Mouse (Mus musculus): ENCODE results near the gene A230050P20Rik. TPM values are rescaled to one million over a fixed set of nuclear protein-coding genes. Genes with fewer than 3 reads are reported as not detected.
A peak's percentile ranks its signal among the peaks of the same experiment; 100 is the strongest.

The A230050P20Rik gene
- polyA plus RNA-seq, 1 experiment from 2014 or later = 18.8 TPM

GRCm38 (mm10) chr9:20892104-20892653 is 23.7 kb downstream of the A230050P20Rik start:
- ATAC-seq (ENCODE audit: low FRiP score, low TSS enrichment) = no peak
- H3K4me2 ChIP-seq (replicated peaks; ENCODE audit: low read depth, low read length) = no peak overlapping the region
- H3K4me3 ChIP-seq (ENCODE audit: low read length) = no peak overlapping the region
- 69% methylated on average over 5 of the region's 5 CpGs for WGBS
- H3K4me1 ChIP-seq (ENCODE audit: insufficient read depth, low read length) = peaks cover 12% of the 10 kb centered on the region
- H3K9ac ChIP-seq (replicated peaks; ENCODE audit: low read length) = no peak overlapping the region
- no peak overlapping the region for H3K27ac ChIP-seq (ENCODE audit: low read length)
- H3K9me3 ChIP-seq (ENCODE audit: low read length) = no peaks in the 10 kb centered on the region
- no peaks in the 10 kb centered on the region for H3K27me3 ChIP-seq (ENCODE audit: insufficient read depth, low read length)
- peaks cover 69% of the 10 kb centered on the region for H3K36me3 ChIP-seq (ENCODE audit: insufficient read depth, low read length)

GRCm38 (mm10) chr9:20893069-20893468 is 24.6 kb downstream of the A230050P20Rik start:
- no peaks in the 10 kb centered on the region for H3K27me3 ChIP-seq (ENCODE audit: insufficient read depth, low read length)
- H3K36me3 ChIP-seq (ENCODE audit: insufficient read depth, low read length) = peaks cover 69% of the 10 kb centered on the region
- no peaks in the 10 kb centered on the region for H3K9me3 ChIP-seq (ENCODE audit: low read length)
- H3K4me2 ChIP-seq (replicated peaks; ENCODE audit: low read depth, low read length) = no peak overlapping the region
- WGBS = 68% methylated on average over 5 of the region's 5 CpGs
- H3K27ac ChIP-seq (ENCODE audit: low read length) = no peak overlapping the region
- no peak overlapping the region for H3K4me3 ChIP-seq (ENCODE audit: low read length)
- no peak overlapping the region for H3K9ac ChIP-seq (replicated peaks; ENCODE audit: low read length)
- ATAC-seq (ENCODE audit: low FRiP score, low TSS enrichment) = no peak
- peaks cover 19% of the 10 kb centered on the region for H3K4me1 ChIP-seq (ENCODE audit: insufficient read depth, low read length)

- Histone ChIP-seq H3K27me3 (ENCODE audit: insufficient read depth, low read length) (no peaks in the 10 kb centered on the region), H3K36me3 (ENCODE audit: insufficient read depth, low read length) (peaks cover 69% of the 10 kb centered on the region), H3K27ac (ENCODE audit: low read length) (no peak overlapping the region), H3K4me3 (ENCODE audit: low read length) (no peak overlapping the region), H3K4me2 (replicated peaks; ENCODE audit: low read depth, low read length) (no peak overlapping the region), H3K4me1 (ENCODE audit: insufficient read depth, low read length) (peaks cover 19% of the 10 kb centered on the region), H3K9me3 (ENCODE audit: low read length) (no peaks in the 10 kb centered on the region), H3K9ac (replicated peaks; ENCODE audit: low read length) (no peak overlapping the region)
- whole genome bisulfite sequencing = 84% methylated on average over 13 of the region's 13 CpGs
- ATAC-seq (ENCODE audit: low FRiP score, low TSS enrichment) = no peak
Measured at GRCm38 (mm10) chr9:20893590-20894343, 25.3 kb downstream of the A230050P20Rik start.

- Histone ChIP-seq H3K27ac (ENCODE audit: low read length) (no peak overlapping the region), H3K4me1 (ENCODE audit: insufficient read depth, low read length) (peaks cover 16% of the 10 kb centered on the region), H3K4me3 (ENCODE audit: low read length) (no peak overlapping the region), H3K9me3 (ENCODE audit: low read length) (no peaks in the 10 kb centered on the region), H3K4me2 (replicated peaks; ENCODE audit: low read depth, low read length) (no peak overlapping the region), H3K36me3 (ENCODE audit: insufficient read depth, low read length) (peaks cover 66% of the 10 kb centered on the region), H3K9ac (replicated peaks; ENCODE audit: low read length) (no peak overlapping the region), H3K27me3 (ENCODE audit: insufficient read depth, low read length) (no peaks in the 10 kb centered on the region)
- no peak for ATAC-seq (ENCODE audit: low FRiP score, low TSS enrichment)
- 87% methylated on average over 15 of the region's 15 CpGs for WGBS
Measured at GRCm38 (mm10) chr9:20894629-20895028, 26.2 kb downstream of the A230050P20Rik start.

GRCm38 (mm10) chr9:20895382-20895781 is 26.9 kb downstream of the A230050P20Rik start:
- Histone ChIP-seq H3K9me3 (ENCODE audit: low read length) (no peaks in the 10 kb centered on the region), H3K36me3 (ENCODE audit: insufficient read depth, low read length) (peaks cover 59% of the 10 kb centered on the region), H3K4me2 (replicated peaks; ENCODE audit: low read depth, low read length) (no peak overlapping the region), H3K27ac (ENCODE audit: low read length) (no peak overlapping the region), H3K4me3 (ENCODE audit: low read length) (no peak overlapping the region), H3K9ac (replicated peaks; ENCODE audit: low read length) (no peak overlapping the region), H3K4me1 (ENCODE audit: insufficient read depth, low read length) (peaks cover 12% of the 10 kb centered on the region), H3K27me3 (ENCODE audit: insufficient read depth, low read length) (no peaks in the 10 kb centered on the region)
- 95% methylated on average over 9 of the region's 9 CpGs for WGBS
- ATAC-seq (ENCODE audit: low FRiP score, low TSS enrichment) = no peak

- H3K4me2 ChIP-seq (replicated peaks; ENCODE audit: low read depth, low read length) = peak overlapping the region; percentile 97
- peaks cover 37% of the 10 kb centered on the region for H3K36me3 ChIP-seq (ENCODE audit: insufficient read depth, low read length)
- no peak overlapping the region for H3K27ac ChIP-seq (ENCODE audit: low read length)
- H3K4me1 ChIP-seq (ENCODE audit: insufficient read depth, low read length) = peaks cover 17% of the 10 kb centered on the region
- no peaks in the 10 kb centered on the region for H3K27me3 ChIP-seq (ENCODE audit: insufficient read depth, low read length)
- peak overlapping the region; percentile 95 for H3K9ac ChIP-seq (replicated peaks; ENCODE audit: low read length)
- no peaks in the 10 kb centered on the region for H3K9me3 ChIP-seq (ENCODE audit: low read length)
- peak; percentile 49 for ATAC-seq (ENCODE audit: low FRiP score, low TSS enrichment)
- peak overlapping the region; percentile 89 for H3K4me3 ChIP-seq (ENCODE audit: low read length)
- WGBS = 4% methylated on average over 29 of the region's 39 CpGs
Measured at GRCm38 (mm10) chr9:20897736-20898510, 29.5 kb downstream of the A230050P20Rik start.

GRCm38 (mm10) chr9:20898511-20899073 is 30.1 kb downstream of the A230050P20Rik start, which contains the start of gene Eif3g:
TSS of gene Eif3g (minus strand) at chr9:20898623.
- no peak within 1 kb of the TSS for H3K27ac ChIP-seq (ENCODE audit: low read length)

GRCm38 (mm10) chr9:20901466-20902173 is 33.2 kb downstream of the A230050P20Rik start:
- Histone ChIP-seq H3K27ac (ENCODE audit: low read length) (no peak overlapping the region), H3K27me3 (ENCODE audit: insufficient read depth, low read length) (no peaks in the 10 kb centered on the region), H3K4me2 (replicated peaks; ENCODE audit: low read depth, low read length) (no peak overlapping the region), H3K4me3 (ENCODE audit: low read length) (no peak overlapping the region), H3K9ac (replicated peaks; ENCODE audit: low read length) (peak overlapping the region; percentile 23; the same call in 1 of the 2 replicates), H3K9me3 (ENCODE audit: low read length) (no peaks in the 10 kb centered on the region), H3K36me3 (ENCODE audit: insufficient read depth, low read length) (peaks cover 24% of the 10 kb centered on the region), H3K4me1 (ENCODE audit: insufficient read depth, low read length) (peaks cover 17% of the 10 kb centered on the region)
- no peak for ATAC-seq (ENCODE audit: low FRiP score, low TSS enrichment)
- WGBS = 9% methylated on average over 13 of the region's 13 CpGs

More at GRCm38 (mm10) chr9:20898511-20899073, 30.1 kb downstream of the A230050P20Rik start, which contains the start of gene Eif3g:
- Histone ChIP-seq H3K4me2 (replicated peaks; ENCODE audit: low read depth, low read length) (peak within 1 kb of the TSS; percentile 97), H3K4me1 (ENCODE audit: insufficient read depth, low read length) (peaks cover 17% of the 10 kb centered on the region), H3K4me3 (ENCODE audit: low read length) (peak within 1 kb of the TSS; percentile 89), H3K36me3 (ENCODE audit: insufficient read depth, low read length) (peaks cover 31% of the 10 kb centered on the region), H3K9me3 (ENCODE audit: low read length) (no peaks in the 10 kb centered on the region), H3K9ac (replicated peaks; ENCODE audit: low read length) (peak within 1 kb of the TSS; percentile 95), H3K27me3 (ENCODE audit: insufficient read depth, low read length) (no peaks in the 10 kb centered on the region)
- ATAC-seq (ENCODE audit: low FRiP score, low TSS enrichment) = peak; percentile 84
- WGBS = 4% methylated on average over 34 of the region's 34 CpGs

GRCm38 (mm10) chr9:20902174-20902491 is 33.7 kb downstream of the A230050P20Rik start:
- H3K4me3 ChIP-seq (ENCODE audit: low read length) = no peak overlapping the region
- H3K27ac ChIP-seq (ENCODE audit: low read length) = no peak overlapping the region
- WGBS = 27% methylated on average over 6 of the region's 6 CpGs
- H3K9me3 ChIP-seq (ENCODE audit: low read length) = no peaks in the 10 kb centered on the region
- H3K4me1 ChIP-seq (ENCODE audit: insufficient read depth, low read length) = peaks cover 12% of the 10 kb centered on the region
- peaks cover 23% of the 10 kb centered on the region for H3K36me3 ChIP-seq (ENCODE audit: insufficient read depth, low read length)
- H3K27me3 ChIP-seq (ENCODE audit: insufficient read depth, low read length) = no peaks in the 10 kb centered on the region
- ATAC-seq (ENCODE audit: low FRiP score, low TSS enrichment) = no peak
- H3K9ac ChIP-seq (replicated peaks; ENCODE audit: low read length) = peak overlapping the region; percentile 23; the same call in 1 of the 2 replicates
- no peak overlapping the region for H3K4me2 ChIP-seq (replicated peaks; ENCODE audit: low read depth, low read length)
